Mouse (Mus musculus) cerebellum, postnatal 25 days (tissue): ENCODE results near the gene Rgs6.

ENCODE experiments used
- DNase-seq, 2 experiments: peaks; one replicate each; pipeline ENCODE4 v3.0.0; 2021; ENCODE audit warnings: mixed read lengths in 2 of 2

The Rgs6 gene

GRCm38 (mm10) chr12:82987661-82988060 is 399.6 kb downstream of the Rgs6 start:
- DNase-seq = peak in 1 of 2 experiments; percentile 29

DNA sequence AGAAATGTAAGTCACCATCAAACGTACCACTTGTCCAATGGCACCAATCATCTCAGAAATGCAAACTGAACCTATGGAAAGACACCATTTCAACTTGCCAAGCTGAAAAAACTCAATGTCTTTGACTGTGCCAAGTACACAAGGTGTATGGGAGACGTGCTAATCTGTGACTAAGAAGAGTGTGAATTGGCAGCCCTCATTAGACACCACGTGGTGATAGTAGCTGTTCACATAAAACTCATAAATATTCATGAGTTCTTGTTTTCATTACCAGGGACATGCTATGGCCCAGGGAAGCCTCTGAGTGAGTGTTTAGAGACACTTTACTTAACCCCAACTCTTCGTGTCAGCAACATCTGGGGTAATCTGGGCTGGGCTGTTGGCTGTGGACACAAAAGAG is 405.8 kb downstream of the Rgs6 start:
- no peak for DNase-seq

- no peak for DNase-seq
Measured at GRCm38 (mm10) chr12:82996775-82997174, 408.7 kb downstream of the Rgs6 start.

GRCm38 (mm10) chr12:82998682-82999332 is 410.7 kb downstream of the Rgs6 start:
- DNase-seq = no peak

DNA sequence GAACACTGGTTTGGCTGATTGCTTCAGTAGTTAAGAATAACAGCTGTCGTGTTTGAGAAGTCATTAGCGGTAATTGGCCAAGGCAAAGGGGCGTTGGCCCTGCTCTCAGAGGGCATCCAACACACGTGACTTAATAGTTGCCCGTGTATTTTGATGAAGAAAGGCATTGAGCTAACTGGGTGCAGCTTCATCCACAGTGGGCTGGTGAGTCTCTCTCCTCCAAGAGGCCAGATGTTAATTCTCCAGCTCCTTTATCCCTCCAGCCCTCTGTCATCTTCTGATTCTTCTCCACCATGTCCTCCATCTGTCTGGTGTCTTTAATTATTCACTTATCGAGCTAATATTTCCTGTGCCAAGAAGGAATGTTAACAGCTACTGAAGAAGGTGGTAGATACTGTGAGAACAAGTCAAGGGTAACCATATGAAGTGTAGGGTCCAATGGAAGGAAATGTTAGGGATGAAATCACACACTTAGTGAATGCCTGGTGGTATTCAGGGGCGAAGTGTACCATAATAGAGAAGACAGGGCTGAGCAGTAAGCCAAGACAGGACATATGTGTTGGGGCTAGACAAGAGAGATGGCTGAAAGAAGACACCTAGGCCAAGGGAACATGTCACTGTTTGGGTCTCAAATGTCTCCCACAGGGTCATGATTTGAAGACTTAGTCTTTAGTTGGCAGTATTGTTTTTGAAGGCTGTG is 411.4 kb downstream of the Rgs6 start:
- DNase-seq = no peak

DNA sequence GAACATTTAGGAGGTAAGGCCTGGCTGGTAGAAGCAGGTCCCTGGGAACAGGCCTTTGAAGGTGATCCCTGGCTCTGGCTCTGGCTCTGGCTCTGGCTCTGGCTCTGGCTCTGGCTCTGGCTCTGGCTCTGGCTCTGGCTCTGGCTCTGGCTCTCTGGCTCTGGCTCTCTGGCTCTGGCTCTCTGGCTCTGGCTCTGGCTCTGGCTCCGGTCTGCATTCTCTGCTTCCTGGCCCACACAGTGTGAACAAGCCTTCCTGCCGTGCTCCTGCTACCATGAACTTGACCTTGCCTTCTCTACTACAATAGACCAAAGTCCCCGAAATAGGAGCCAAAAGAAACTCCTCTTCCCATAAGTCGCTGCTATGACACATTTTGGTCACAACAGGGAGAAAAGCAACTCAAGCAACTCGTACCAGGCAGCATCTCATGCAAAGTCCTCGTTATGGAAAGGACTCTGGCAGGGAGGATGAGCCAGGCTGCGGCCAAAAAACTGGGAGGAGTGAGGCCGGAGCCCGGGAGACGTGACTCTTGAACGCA is 412.0 kb downstream of the Rgs6 start:
- peak; percentile 29 to 35 for DNase-seq

GRCm38 (mm10) chr12:83000957-83001356 is 412.9 kb downstream of the Rgs6 start:
- no peak for DNase-seq

DNA sequence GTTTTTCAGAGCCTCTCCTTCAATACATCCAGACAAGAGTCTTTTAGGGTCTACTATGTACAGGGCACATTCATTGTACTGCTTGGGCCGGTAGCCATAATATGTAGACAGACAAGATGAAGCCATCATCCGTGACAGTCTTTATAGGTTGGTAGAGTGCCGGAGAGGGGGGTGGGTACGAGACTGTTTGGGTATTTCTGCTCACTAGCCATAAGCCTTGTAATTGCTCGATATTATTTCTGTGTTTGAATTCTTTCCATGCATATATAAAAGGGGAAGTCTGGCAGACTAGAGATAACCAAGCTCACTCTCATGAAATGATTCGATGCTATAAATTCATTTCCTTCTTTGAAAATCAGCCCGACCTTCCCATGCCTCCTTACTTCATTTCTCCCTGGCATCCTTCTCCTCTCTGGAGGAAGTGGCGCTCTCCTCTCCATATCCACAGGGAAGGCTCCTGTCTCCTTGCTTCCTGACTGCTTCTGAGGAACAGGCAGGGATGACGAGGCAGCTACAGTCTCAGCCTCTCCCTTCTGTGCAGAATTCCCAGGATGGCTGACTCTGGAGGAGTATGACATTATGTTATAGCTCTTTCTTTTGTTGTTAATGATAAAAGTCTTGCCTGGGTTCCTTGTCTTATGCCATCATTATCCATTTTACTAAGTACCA is 416.1 kb downstream of the Rgs6 start:
- DNase-seq = no peak

- DNase-seq = no peak
Measured at GRCm38 (mm10) chr12:83011056-83011565, 423.0 kb downstream of the Rgs6 start.

DNA sequence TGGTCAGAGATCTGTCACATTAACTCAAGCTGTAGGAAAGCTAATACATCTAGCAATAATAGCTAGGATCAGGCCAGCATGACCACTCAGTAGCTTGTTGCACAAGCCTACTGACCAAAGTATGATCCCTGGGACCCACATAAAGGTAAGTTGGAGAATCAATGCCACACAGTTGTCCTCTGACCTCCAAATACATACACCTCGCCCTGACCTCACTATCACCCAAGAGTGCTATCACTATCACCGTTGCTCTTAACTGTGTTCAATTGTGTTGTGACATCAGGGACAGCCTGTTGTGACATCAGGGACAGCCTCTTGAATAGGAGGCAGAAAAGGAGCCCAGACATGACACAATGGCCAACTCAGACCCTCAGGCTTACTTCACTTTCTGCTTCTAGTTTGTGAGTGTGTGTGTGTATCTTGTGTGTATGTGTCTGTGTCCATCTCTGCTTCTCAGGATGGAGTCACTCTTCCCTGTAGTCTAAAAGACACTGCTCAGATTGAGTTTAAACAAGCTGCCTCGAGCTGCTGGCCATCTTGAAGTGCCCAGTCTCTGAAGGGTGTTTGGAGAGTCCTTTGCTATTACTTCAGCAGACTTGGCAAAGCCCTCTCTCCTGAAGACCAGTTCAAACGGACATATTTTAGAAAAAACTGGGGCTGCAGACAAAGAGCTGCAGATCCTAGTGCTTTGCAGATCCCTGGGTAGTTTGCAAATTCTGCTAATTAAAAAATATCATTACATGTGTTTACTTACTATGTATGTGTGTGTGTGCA is 426.0 kb downstream of the Rgs6 start:
- DNase-seq = no peak

GRCm38 (mm10) chr12:83014848-83015247 is 426.8 kb downstream of the Rgs6 start:
- no peak for DNase-seq

GRCm38 (mm10) chr12:83015366-83015765 is 427.3 kb downstream of the Rgs6 start:
- DNase-seq = no peak

DNA sequence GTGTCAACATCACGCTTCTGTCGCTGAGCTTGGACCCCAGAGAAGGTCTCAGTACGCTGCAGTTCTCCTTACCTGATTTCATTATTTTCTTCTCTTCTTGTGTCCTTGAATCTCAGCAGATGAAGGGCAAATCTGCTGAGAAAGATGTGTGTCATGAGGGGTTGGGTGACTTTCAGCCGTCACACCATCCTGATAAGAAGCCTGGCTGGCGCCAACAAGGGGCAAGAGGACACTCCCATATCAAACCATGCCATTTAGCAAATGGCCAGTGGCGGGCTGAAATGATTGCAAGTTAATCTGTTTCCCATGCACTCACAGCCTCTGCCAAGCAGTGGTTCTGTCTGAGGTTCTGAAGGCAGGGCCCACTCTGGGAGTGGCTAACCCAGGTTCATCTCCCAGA is 428.4 kb downstream of the Rgs6 start:
- no peak for DNase-seq

DNA sequence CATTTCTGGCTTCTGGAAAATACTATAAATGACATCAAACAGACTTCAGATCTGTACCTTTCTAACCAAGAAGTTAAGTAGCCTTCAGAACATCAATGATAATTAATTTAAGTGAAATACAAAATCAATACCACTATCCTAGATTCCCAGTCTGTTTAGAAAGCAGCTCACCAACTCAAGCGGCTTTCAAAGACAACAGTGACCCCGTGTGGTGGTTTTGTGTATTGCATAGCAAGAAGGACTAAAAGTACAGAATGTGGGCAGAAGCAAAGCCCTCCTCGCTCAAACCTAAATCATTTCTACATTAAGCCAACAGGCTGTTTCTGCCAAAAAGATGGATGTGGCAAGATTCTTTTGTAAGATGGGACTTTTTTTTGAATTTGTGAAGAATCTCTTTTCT is 429.9 kb downstream of the Rgs6 start:
- DNase-seq = peak; percentile 76 to 89

DNA sequence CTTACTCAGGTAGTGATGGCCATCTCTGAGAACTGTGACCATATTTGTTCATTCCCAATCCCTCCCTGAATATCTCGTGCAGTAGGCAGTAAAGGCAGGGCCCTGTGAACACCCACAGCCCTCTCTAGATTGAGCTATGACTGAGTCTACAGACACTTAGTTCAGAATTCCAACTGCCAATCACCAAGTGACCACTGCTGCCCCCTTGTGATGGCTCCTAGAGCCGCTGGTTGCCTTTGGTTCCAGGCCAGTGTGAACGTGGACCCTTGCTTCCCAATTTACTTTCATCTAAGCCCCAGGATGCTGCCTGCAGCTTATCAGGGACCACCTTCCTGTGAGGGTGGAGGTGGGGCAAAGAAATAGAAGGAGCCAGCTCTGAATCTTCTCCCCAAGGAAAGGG is 438.9 kb downstream of the Rgs6 start:
- no peak for DNase-seq

DNA sequence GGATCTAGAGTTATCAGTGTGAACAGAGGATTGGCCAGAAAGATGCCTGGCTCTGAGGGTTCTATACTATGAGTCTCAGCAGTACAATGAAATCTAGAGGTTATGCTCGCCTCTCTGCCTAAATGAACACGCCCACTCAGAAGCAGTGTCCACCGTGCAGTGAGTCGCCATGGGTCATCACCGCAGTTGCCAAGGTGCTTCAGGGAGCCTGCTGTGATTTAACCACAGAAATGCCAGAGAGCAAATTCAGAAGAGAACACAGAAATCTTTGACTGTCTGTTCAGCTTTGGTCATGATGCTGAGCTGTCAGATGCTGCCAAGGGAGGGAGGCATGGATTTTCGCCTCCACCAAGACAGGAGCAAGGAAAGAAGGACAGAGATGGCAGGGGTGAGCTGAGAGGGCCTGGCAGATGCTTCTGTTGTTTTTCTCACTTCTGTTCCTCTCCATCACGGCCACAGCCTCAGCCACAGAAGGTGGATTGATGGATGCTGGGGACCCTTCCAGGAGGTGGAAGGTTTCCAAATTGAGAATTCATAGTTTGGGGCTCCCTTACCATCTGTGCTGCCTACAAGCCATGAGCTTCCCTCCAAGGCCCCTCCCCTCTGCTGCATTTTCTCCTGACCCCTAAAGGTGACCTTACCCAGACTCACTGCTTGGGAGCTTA is 445.2 kb downstream of the Rgs6 start:
- DNase-seq = no peak

GRCm38 (mm10) chr12:83034859-83035569 is 446.9 kb downstream of the Rgs6 start:
- no peak for DNase-seq

DNA sequence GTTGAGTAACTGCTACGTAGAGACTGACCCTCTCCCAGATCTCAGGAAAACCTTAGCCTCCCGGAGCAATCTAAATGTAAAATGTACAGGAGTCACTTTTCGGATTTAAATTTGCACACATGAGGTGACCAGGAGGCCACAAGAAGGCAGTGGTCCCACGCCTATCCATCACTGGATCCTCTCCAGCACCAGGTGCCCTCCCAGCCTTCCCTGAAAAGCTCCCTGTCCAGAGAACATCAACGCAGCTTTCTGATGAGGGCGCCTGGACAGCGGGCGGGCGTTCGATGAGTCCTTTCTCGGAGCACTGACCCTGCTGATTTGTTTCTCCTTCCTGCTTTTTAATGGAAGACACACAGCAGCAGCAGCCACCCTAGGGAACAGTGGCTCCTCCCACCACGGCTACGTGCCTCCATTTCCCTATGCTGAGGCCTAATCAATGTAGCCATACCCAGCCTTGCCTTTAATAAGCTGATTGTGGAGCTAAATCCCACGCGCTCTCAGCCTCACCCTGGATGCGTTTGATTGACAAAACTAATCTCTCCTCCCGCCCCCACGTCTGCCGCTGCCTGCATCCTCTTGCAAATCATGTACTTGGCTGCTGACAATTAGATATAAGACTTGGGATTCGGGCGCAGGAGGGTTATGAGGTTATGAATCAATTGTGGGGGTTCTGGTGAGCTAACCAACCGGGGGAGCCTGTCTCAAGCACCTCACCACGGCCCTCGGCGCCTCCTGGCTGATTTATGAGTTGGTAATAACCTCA is 449.9 kb downstream of the Rgs6 start:
- no peak for DNase-seq

- DNase-seq = no peak
Measured at GRCm38 (mm10) chr12:83038779-83039178, 450.7 kb downstream of the Rgs6 start.

DNA sequence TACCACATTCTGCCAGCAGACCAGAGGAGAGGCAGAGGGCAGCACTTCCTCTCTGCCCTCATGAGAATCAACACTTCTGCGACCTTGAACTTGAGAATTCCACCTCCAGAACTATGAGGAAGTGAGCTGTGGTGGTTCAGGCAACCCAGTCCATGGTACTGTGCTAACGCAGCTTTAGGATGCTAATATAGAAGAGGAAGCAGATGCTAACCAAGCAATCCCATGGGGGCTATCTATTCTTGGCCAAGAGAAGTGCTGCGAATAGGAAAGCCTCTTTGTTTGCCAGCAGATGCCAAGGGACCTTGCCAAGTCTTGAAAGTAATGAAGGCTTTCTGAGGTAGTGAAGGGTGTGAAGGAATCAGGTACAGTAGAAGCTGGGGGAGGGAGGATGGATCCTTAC is 451.8 kb downstream of the Rgs6 start:
- DNase-seq = no peak
